18 mouse cellular contexts compared by ENCODE assay signal in genomic region chr1:34896102-34896501, GRCm38 (mm10). TPM values are rescaled to one million over a fixed set of nuclear protein-coding genes. Genes with fewer than 3 reads are reported as not detected.
DNase-seq lines count a peak whose midpoint lies in the region; ATAC-seq and TF ChIP-seq lines count a peak whose summit lies in the region.
"Had no signal": no experiment of that assay in that cellular context is flagged by ENCODE, and none has a peak within 500 bp of the region (broad histone marks: within the 10 kb centered on the region; RNA-seq: fewer than 3 reads in every experiment).

No protein-coding gene starts in this region.

- H3K4me2 ChIP-seq in forebrain, postnatal 0 days (ENCODE audit: low read depth), result no peak overlapping the region
- no peak overlapping the region for H3K4me2 ChIP-seq in forebrain, embryonic 13.5 days
- no peak overlapping the region for H3K4me2 ChIP-seq in hindbrain, postnatal 0 days (ENCODE audit: low read depth, low read length)
- H3K4me2 ChIP-seq in hindbrain, embryonic 11.5 days (replicated peaks; ENCODE audit: low read depth, low read length), result no peak overlapping the region
- H3K4me2 ChIP-seq in midbrain, postnatal 0 days (ENCODE audit: low read depth, low read length, poor library complexity, severe bottlenecking), result no peak overlapping the region
- no peak overlapping the region for H3K4me2 ChIP-seq in midbrain, embryonic 11.5 days
- H3K4me2 ChIP-seq: embryonic facial prominence, embryonic 13.5 days; heart, embryonic 11.5 days; hindbrain, embryonic 13.5 days had no signal

- DNase-seq in forebrain, postnatal 0 days, result peak; percentile 26
- peak; percentile 54 for DNase-seq in hindbrain, postnatal 0 days (ENCODE audit: low spot score)
- no peak for DNase-seq in hindbrain, embryonic 11.5 days (ENCODE audit: low spot score)
- DNase-seq in midbrain, postnatal 0 days (ENCODE audit: low spot score), result peak; percentile 64
- no peak for DNase-seq in midbrain, embryonic 11.5 days (ENCODE audit: low spot score, missing footprints)
- DNase-seq in yolk sac, embryonic 10.5 days (ENCODE audit: low spot score), result no peak
- DNase-seq: adrenal gland, postnatal 10 days; B cell, adult 2 months; cerebellum, adult 11-12 months; cerebellum, postnatal 25 days; gastrocnemius, postnatal 36 days; heart, adult 18-20 months; heart, postnatal 36 days had no signal

- H3K9ac ChIP-seq in forebrain, postnatal 0 days, result no peak overlapping the region
- no peak overlapping the region for H3K9ac ChIP-seq in forebrain, embryonic 13.5 days
- no peak overlapping the region for H3K9ac ChIP-seq in hindbrain, postnatal 0 days (replicated peaks; ENCODE audit: low read length)
- H3K9ac ChIP-seq in hindbrain, embryonic 11.5 days (ENCODE audit: low read depth, low read length), result no peak overlapping the region
- no peak overlapping the region for H3K9ac ChIP-seq in midbrain, postnatal 0 days (replicated peaks; ENCODE audit: low read length, poor library complexity, severe bottlenecking)
- H3K9ac ChIP-seq in midbrain, embryonic 11.5 days (ENCODE audit: low read length), result no peak overlapping the region
- H3K9ac ChIP-seq: embryonic facial prominence, embryonic 13.5 days; hindbrain, embryonic 13.5 days had no signal

- no peak overlapping the region for H3K27ac ChIP-seq in forebrain, postnatal 0 days (ENCODE audit: low read depth, low read length)
- no peak overlapping the region for H3K27ac ChIP-seq in forebrain, embryonic 13.5 days
- no peak overlapping the region for H3K27ac ChIP-seq in hindbrain, postnatal 0 days
- no peak overlapping the region for H3K27ac ChIP-seq in hindbrain, embryonic 11.5 days (ENCODE audit: low read depth, low read length)
- no peak overlapping the region for H3K27ac ChIP-seq in midbrain, postnatal 0 days (ENCODE audit: low read depth, low read length)
- H3K27ac ChIP-seq in midbrain, embryonic 11.5 days (ENCODE audit: low read depth, low read length), result no peak overlapping the region
- no peak overlapping the region for H3K27ac ChIP-seq in embryonic fibroblast, embryonic 13.5 days (ENCODE audit: insufficient read depth, low read length)
- H3K27ac ChIP-seq: embryonic facial prominence, embryonic 13.5 days; hindbrain, embryonic 13.5 days had no signal

- no peak overlapping the region for H3K4me3 ChIP-seq in forebrain, postnatal 0 days (ENCODE audit: low read depth, low read length)
- H3K4me3 ChIP-seq in forebrain, embryonic 13.5 days, result no peak overlapping the region
- no peak overlapping the region for H3K4me3 ChIP-seq in hindbrain, postnatal 0 days (ENCODE audit: low read length)
- H3K4me3 ChIP-seq in hindbrain, embryonic 11.5 days (ENCODE audit: low read depth, low read length), result no peak overlapping the region
- H3K4me3 ChIP-seq in midbrain, postnatal 0 days (ENCODE audit: low read depth, low read length), result no peak overlapping the region
- H3K4me3 ChIP-seq in midbrain, embryonic 11.5 days (ENCODE audit: low read depth, low read length), result no peak overlapping the region
- H3K4me3 ChIP-seq in embryonic fibroblast, embryonic 13.5 days (ENCODE audit: insufficient read depth, low read length), result no peak overlapping the region
- H3K4me3 ChIP-seq: embryonic facial prominence, embryonic 13.5 days; hindbrain, embryonic 13.5 days had no signal

- H3K4me1 ChIP-seq in forebrain, postnatal 0 days (ENCODE audit: insufficient read depth), result no peaks in the 10 kb centered on the region
- no peaks in the 10 kb centered on the region for H3K4me1 ChIP-seq in forebrain, embryonic 13.5 days
- no peaks in the 10 kb centered on the region for H3K4me1 ChIP-seq in hindbrain, postnatal 0 days (ENCODE audit: insufficient read depth, low read length)
- H3K4me1 ChIP-seq in hindbrain, embryonic 11.5 days (replicated peaks; ENCODE audit: control insufficient read depth, insufficient read depth, low read length), result no peaks in the 10 kb centered on the region
- H3K4me1 ChIP-seq in midbrain, postnatal 0 days (ENCODE audit: insufficient read depth, low read length), result no peaks in the 10 kb centered on the region; the same call in 1 of the 2 replicates
- H3K4me1 ChIP-seq in midbrain, embryonic 11.5 days (ENCODE audit: control insufficient read depth, insufficient read depth, low read length), result no peaks in the 10 kb centered on the region
- no peaks in the 10 kb centered on the region for H3K4me1 ChIP-seq in embryonic fibroblast, embryonic 13.5 days (ENCODE audit: control insufficient read depth, insufficient read depth, low read length)
- H3K4me1 ChIP-seq: embryonic facial prominence, embryonic 13.5 days had no signal

- no peaks in the 10 kb centered on the region for H3K9me3 ChIP-seq in forebrain, postnatal 0 days (ENCODE audit: low read length)
- H3K9me3 ChIP-seq in forebrain, embryonic 13.5 days (replicated peaks), result no peaks in the 10 kb centered on the region
- no peaks in the 10 kb centered on the region for H3K9me3 ChIP-seq in hindbrain, postnatal 0 days (ENCODE audit: low read length)
- H3K9me3 ChIP-seq in hindbrain, embryonic 11.5 days (ENCODE audit: control insufficient read depth, low read length), result no peaks in the 10 kb centered on the region
- H3K9me3 ChIP-seq in midbrain, postnatal 0 days (ENCODE audit: low read length), result no peaks in the 10 kb centered on the region
- H3K9me3 ChIP-seq in midbrain, embryonic 11.5 days (ENCODE audit: control insufficient read depth, low read length), result no peaks in the 10 kb centered on the region
- H3K9me3 ChIP-seq: embryonic facial prominence, embryonic 13.5 days; hindbrain, embryonic 13.5 days had no signal

- H3K27me3 ChIP-seq in forebrain, postnatal 0 days (ENCODE audit: insufficient read depth, low read length), result no peaks in the 10 kb centered on the region
- H3K27me3 ChIP-seq in forebrain, embryonic 13.5 days, result 0 out of 2 replicates have a peak, but pooled peaks cover 3% of the 10 kb centered on the region
- no peaks in the 10 kb centered on the region for H3K27me3 ChIP-seq in hindbrain, postnatal 0 days (ENCODE audit: insufficient read depth, low read length)
- no peaks in the 10 kb centered on the region for H3K27me3 ChIP-seq in hindbrain, embryonic 11.5 days (ENCODE audit: control insufficient read depth, insufficient read depth, low read length)
- H3K27me3 ChIP-seq in midbrain, postnatal 0 days (ENCODE audit: insufficient read depth, low read length), result no peaks in the 10 kb centered on the region
- H3K27me3 ChIP-seq in midbrain, embryonic 11.5 days (ENCODE audit: control insufficient read depth, insufficient read depth, low read length), result no peaks in the 10 kb centered on the region

- 84% methylated on average over 5 of the region's 5 CpGs for WGBS in forebrain, postnatal 0 days
- WGBS in forebrain, embryonic 13.5 days, result 92% methylated on average over 5 of the region's 5 CpGs
- 82% methylated on average over 5 of the region's 5 CpGs for WGBS in hindbrain, postnatal 0 days
- 93% methylated on average over 5 of the region's 5 CpGs for WGBS in hindbrain, embryonic 11.5 days
- 84% methylated on average over 5 of the region's 5 CpGs for WGBS in midbrain, postnatal 0 days
- 94% methylated on average over 5 of the region's 5 CpGs for WGBS in midbrain, embryonic 11.5 days

- TF ChIP-seq CTCF in forebrain, postnatal 0 days (IDR thresholded peaks at IDR 0.05; ENCODE audit: low read depth), result peak; percentile 56
- TF ChIP-seq CTCF in hindbrain, postnatal 0 days (IDR thresholded peaks at IDR 0.05; ENCODE audit: low read depth), result peak; percentile 70
- peak; percentile 73 for TF ChIP-seq CTCF in midbrain, postnatal 0 days (IDR thresholded peaks at IDR 0.05)
- TF ChIP-seq CTCF in embryonic fibroblast, embryonic 13.5 days (IDR thresholded peaks at IDR 0.05; ENCODE audit: borderline replicate concordance, insufficient read depth, low read length), result peak; percentile 30; the same call in 1 of the 2 replicates

- ATAC-seq in forebrain, postnatal 0 days, result no peak
- ATAC-seq in forebrain, embryonic 13.5 days, result no peak
- no peak for ATAC-seq in hindbrain, postnatal 0 days
- ATAC-seq in hindbrain, embryonic 11.5 days (ENCODE audit: low FRiP score), result no peak
- peak; percentile 24; the same call in 1 of the 2 replicates for ATAC-seq in midbrain, postnatal 0 days (ENCODE audit: low FRiP score)
- no peak for ATAC-seq in midbrain, embryonic 11.5 days (ENCODE audit: low FRiP score)

- no peaks in the 10 kb centered on the region for H3K36me3 ChIP-seq in forebrain, postnatal 0 days (ENCODE audit: insufficient read depth)
- H3K36me3 ChIP-seq in forebrain, embryonic 13.5 days (ENCODE audit: poor library complexity, severe bottlenecking), result no peaks in the 10 kb centered on the region
- H3K36me3 ChIP-seq in hindbrain, postnatal 0 days (ENCODE audit: insufficient read depth, low read length), result no peaks in the 10 kb centered on the region
- no peaks in the 10 kb centered on the region for H3K36me3 ChIP-seq in hindbrain, embryonic 11.5 days (ENCODE audit: control insufficient read depth, insufficient read depth, low read length)
- H3K36me3 ChIP-seq in midbrain, postnatal 0 days (ENCODE audit: insufficient read depth, low read length), result no peaks in the 10 kb centered on the region
- no peaks in the 10 kb centered on the region for H3K36me3 ChIP-seq in midbrain, embryonic 11.5 days (ENCODE audit: control insufficient read depth, insufficient read depth, low read length)
- H3K36me3 ChIP-seq: embryonic facial prominence, embryonic 13.5 days; hindbrain, embryonic 13.5 days had no signal

- TF ChIP-seq POLR2A in embryonic fibroblast, embryonic 13.5 days (IDR thresholded peaks at IDR 0.05; ENCODE audit: low read depth, low read length), result no peak

RNA-seq across cellular contexts. Expression of gene Plekhb2, which starts 46.3 kb away (rescaled TPM):
- 74.1 and 80.5 TPM in 2 replicates for total RNA-seq in forebrain, postnatal 0 days (2014; rRNA removed)
- polyA plus RNA-seq in forebrain, postnatal 0 days (2015; fragmentation: Nextera tagmentation; extraction: Ambion mirVana), result 72.6 and 86.1 TPM in 2 replicates
- polyA plus RNA-seq in forebrain, embryonic 13.5 days (2015; fragmentation: Nextera tagmentation; extraction: Ambion mirVana), result 53.1 and 61.6 TPM in 2 replicates
- total RNA-seq in hindbrain, postnatal 0 days (2014; rRNA removed), result 98.6 and 117 TPM in 2 replicates
- polyA plus RNA-seq in hindbrain, postnatal 0 days (2015; fragmentation: Nextera tagmentation; extraction: Ambion mirVana), result 104 and 107 TPM in 2 replicates
- polyA plus RNA-seq in hindbrain, embryonic 11.5 days (2014; fragmentation: Nextera tagmentation; extraction: Ambion mirVana), result 53.5 and 56.7 TPM in 2 replicates
- total RNA-seq in midbrain, postnatal 0 days (2014; rRNA removed), result 83.3 and 97.3 TPM in 2 replicates
- polyA plus RNA-seq in midbrain, postnatal 0 days (2015; fragmentation: Nextera tagmentation; extraction: Ambion mirVana), result 85.1 and 93.1 TPM in 2 replicates
- 52.5 and 56.3 TPM in 2 replicates for polyA plus RNA-seq in midbrain, embryonic 11.5 days (2014; fragmentation: Nextera tagmentation; extraction: Ambion mirVana)
- 76.5 and 113 TPM in 2 replicates for polyA plus RNA-seq in embryonic fibroblast, embryonic 13.5 days (2011; ENCODE audit: insufficient read length, low read depth, missing spikeins)

RNA-seq across cellular contexts. Expression of gene Fam168b, which starts 53.2 kb away (rescaled TPM):
- 244 and 334 TPM in 2 replicates for total RNA-seq in forebrain, postnatal 0 days (2014; rRNA removed)
- polyA plus RNA-seq in forebrain, postnatal 0 days (2015; fragmentation: Nextera tagmentation; extraction: Ambion mirVana), result 81.9 and 100 TPM in 2 replicates
- 126 and 137 TPM in 2 replicates for polyA plus RNA-seq in forebrain, embryonic 13.5 days (2015; fragmentation: Nextera tagmentation; extraction: Ambion mirVana)
- 367 and 457 TPM in 2 replicates for total RNA-seq in hindbrain, postnatal 0 days (2014; rRNA removed)
- 81.5 and 90.6 TPM in 2 replicates for polyA plus RNA-seq in hindbrain, postnatal 0 days (2015; fragmentation: Nextera tagmentation; extraction: Ambion mirVana)
- 75.6 and 106 TPM in 2 replicates for polyA plus RNA-seq in hindbrain, embryonic 11.5 days (2014; fragmentation: Nextera tagmentation; extraction: Ambion mirVana)
- total RNA-seq in midbrain, postnatal 0 days (2014; rRNA removed), result 319 and 542 TPM in 2 replicates
- 94.3 and 95.9 TPM in 2 replicates for polyA plus RNA-seq in midbrain, postnatal 0 days (2015; fragmentation: Nextera tagmentation; extraction: Ambion mirVana)
- 104 and 114 TPM in 2 replicates for polyA plus RNA-seq in midbrain, embryonic 11.5 days (2014; fragmentation: Nextera tagmentation; extraction: Ambion mirVana)
- polyA plus RNA-seq in embryonic fibroblast, embryonic 13.5 days (2011; ENCODE audit: insufficient read length, low read depth, missing spikeins), result 91.4 and 133 TPM in 2 replicates

Comparison
In these comparisons a context has a peak if more than half of its experiments do, and no peak if none do; other contexts are left out.
1. DNase-seq: peak in forebrain, postnatal 0 days (single experiment), hindbrain, postnatal 0 days (single experiment) and midbrain, postnatal 0 days (single experiment); none in hindbrain, embryonic 11.5 days (single experiment), midbrain, embryonic 11.5 days (single experiment) and yolk sac, embryonic 10.5 days (single experiment).
2. Peak in every context shown above with its lines, with median percentiles within 50 percentile points of each other: CTCF ChIP-seq.